Mouse (Mus musculus) retina, adult 2 months (tissue): ENCODE data around the gene Dclk2.

Experiments used
- DNase-seq: peaks from one replicate; pipeline ENCODE4 v3.0.0-alpha.2; 2012; ENCODE audit warnings: low read depth, low spot score

The Dclk2 gene

DNA sequence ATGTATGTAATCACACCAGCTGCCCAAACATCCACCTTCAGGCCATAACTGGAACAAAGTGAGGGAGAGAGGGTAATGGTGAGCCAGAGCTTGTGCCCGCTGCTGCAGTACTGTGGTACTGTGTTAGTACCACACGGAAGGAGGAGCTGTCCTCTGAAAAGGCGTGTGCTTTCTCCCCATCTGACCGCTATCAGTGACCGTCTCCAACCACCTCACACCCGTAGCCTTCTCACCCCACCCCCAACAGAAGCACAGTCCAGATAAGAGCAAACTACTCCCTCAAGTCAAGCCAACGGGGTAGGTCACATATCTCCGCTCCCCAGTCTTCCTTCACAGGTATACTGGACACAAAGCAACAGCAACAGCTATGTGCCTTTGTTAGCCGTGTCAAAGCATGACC lies 121.6 kb downstream of the Dclk2 start:
- DNase-seq: no peak

DNA sequence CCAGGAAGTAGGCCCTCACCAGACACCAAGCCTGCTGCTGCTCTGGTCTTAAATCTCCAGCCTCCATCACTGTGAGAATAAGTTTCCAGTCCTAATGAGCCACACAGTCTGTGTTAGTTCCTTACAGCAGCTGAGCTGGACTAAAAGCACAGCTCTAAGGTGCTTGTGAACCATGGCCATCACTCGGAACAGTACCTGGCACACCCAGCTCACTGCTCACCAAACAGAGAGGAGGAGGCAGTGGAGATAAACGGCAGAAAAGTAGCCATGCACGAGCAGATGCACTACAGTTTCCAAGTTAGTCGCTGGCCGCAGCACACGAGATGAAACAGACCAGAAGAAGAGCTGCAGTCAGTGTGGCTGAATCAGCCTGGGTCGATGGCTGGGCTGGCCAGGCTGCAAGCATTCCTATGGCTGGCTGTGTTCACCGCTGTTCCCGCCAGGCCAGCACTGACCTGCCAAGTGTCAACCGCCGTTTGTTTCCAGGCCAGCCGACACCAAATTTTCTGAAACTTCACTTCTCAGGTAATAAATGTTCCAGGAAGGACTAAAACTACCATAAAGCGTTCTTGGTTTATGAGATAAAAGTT lies 122.7 kb downstream of the Dclk2 start:
- DNase-seq: no peak

DNA sequence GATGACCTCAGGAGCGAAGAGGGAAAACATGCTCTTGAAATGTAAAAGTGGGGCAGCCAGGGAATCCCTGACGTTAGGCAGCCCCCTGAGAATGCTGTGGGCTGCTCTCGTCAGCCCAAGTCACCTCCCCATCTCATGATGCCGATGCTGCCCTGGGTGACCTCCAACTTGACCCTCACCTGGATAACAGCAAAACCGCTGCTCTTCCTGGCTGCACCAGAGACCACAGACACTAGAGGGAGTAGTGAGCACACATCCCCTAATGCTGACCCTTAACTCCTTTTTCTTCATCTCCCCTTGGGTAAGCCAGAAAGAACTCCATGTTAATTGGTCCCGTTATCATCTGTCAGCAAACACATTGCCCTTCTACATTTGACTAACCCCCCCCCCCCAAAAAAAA lies 123.9 kb downstream of the Dclk2 start:
- no peak for DNase-seq

DNA sequence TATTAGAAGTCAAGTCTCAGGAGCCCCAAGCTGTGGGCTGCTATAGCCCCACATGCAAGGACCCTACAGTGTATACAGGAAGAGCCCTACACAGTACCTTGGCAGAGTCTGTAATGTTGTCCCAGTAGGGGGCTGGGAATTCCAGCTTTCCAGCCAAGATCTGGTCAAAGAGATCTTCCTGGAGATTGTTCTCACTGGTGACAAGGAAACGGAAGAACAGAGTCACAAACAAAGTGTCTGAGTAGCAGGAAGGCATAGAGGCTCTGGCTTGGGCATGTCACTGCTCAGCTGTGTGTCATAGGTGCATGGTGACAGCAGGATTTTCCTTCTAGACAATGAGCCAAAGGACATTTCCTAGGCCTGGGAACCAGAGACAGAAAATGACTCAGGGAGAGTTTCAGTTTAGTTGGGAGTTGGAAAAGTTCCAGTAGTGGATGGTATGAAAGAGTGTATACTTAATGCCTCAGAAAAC lies 126.9 kb downstream of the Dclk2 start:
- DNase-seq: no peak

DNA sequence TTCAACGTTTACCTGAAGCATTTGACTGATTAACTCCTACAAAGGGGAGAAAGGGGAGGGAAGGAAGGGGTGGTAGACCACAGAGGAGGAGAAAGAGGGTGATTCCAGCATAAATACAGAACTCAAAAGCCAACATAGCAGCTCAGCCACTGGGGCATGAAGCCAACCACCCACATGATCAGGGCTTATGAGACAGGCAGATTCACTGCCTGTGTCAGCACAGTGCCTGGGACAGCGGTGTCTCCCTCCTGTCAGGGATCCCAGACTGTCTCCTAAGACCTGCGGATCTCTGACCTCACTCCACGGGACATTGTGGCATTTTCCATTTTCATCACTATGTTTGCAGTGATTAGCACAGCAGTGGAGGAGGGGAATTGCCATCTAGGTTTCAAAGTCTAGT lies 127.4 kb downstream of the Dclk2 start:
- no peak for DNase-seq

DNA sequence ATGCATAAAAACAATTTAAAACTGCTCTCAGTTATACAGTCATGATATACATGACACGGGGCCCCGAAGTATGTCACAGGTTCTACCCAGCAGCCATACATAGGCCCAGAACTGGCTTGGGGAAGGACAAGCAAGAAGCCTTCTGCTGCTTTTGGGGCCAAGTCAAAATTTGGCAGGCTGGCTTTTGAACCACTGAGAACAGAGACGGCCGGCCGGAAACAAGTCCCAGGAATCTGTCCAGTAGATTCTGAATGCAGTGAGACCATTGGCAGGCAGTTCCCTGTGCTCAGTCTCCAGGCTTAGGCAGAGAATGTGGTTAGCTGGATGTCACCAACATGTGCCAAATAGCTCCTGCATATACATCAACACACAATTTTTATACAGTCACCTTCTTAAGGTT lies 130.9 kb downstream of the Dclk2 start:
- DNase-seq: no peak

DNA sequence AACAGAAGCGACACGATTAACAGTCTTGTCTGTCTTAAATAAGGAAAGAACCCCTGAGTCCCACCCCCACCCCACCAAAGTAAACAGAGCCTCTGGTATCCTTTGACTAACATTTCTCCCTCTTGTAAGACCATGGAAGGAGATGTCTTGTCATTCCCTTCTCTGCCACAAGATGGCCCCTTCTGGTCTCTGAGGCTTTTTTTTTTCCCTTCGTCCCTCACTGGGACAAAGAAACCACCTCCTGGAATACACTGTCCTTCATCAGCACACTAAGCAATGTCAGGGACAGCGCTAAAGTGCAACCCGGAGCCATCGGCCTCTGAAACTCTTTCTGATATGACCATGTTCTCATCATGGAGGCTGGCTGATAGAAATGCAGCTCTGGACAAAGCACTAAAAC lies 131.9 kb downstream of the Dclk2 start:
- peak; percentile 40 for DNase-seq

DNA sequence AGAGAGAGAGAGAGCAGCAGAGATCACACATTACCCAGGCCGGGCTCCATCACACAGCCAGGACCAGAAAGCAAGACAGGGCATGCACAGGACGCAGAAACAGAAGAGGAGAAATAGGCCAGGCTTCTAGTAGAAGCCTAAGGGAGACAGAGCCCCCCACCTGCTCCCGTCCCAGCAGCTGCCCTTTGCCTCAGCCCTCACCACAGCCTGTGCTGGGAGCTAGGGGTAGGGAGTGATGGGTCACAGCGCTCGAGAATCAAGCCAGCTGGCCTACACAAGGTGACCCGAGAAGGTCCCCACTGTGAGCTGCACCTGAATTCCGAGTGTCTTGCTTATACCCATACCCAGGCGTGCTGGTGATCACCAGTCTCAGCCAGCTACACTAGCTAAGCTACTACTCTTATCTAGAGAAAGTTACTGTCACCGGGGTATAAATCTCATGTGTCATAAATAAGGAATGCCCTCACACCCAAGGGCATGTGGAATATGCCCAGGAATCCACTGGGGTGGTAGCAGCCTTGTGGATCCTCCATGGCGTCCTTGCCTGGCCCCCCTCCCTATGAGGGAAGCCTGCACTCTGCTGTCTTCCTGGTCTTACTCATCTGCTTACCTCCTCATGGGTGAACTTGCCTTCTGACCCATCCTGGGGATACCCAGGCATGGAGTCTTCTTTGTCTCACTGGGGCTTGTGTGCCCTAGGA lies 133.1 kb downstream of the Dclk2 start:
- DNase-seq: no peak

DNA sequence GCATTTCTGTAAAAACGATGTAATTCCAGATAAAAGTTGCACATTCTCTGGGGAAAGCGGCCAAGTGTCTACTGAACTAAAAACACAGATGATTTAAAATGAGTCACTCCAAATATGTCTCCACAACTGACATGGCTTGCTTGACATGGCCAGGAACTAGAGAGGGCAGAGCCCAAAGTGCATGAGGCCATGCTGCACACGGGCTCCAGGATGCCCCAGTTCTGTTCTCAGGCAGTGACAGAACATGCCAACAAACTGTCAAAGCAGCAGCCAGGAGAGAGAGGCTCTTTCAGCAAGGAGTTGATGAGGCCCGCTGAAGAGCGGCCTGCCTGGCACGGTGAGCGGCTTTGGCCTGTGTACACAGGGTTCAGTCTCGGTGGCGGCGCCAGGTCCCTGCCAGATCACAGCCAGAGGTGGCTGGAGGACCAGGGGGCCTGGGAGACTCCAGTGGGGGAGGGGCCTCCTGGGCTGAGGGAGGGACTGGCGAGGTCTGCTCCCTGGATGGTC lies 133.8 kb downstream of the Dclk2 start:
- no peak for DNase-seq

DNA sequence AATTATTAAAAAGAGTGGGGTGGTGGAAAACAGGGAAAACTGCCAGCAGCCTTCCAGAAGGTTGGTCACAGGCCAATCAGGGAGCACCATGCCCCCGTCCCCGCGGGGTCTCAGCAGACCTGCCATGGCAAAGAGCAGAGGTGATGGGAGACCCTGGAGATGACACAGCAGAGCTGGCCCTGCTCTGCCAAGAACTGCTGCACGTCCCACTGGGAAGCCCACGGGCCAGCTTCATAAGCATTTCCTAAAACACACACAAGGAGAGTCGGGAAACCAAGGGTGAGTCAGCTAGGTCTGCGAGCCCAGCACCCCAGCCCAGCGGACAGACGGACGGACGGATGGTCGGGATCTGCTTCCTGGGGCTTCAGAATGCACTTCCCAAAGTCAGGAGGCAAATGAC lies 134.4 kb downstream of the Dclk2 start:
- DNase-seq: no peak

DNA sequence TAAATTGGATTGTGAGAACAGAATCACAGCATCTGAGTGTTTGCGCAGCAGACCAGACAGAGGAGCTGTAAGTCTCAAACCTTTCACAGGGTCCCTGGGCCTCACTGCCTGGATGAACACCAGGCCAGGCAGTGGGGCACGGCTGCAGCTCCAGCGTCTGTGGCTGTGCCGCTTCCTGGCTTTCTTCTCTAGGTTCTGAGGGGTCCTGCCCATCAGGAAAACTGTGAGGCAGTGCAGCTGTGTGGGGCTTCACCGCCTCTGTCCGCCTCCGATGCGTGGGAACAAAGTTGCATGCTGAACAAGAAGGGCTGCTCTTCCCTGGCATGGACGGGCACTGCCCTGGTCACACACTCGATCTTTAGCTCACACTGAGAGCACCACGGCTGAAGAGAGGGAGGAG lies 135.7 kb downstream of the Dclk2 start:
- no peak for DNase-seq

DNA sequence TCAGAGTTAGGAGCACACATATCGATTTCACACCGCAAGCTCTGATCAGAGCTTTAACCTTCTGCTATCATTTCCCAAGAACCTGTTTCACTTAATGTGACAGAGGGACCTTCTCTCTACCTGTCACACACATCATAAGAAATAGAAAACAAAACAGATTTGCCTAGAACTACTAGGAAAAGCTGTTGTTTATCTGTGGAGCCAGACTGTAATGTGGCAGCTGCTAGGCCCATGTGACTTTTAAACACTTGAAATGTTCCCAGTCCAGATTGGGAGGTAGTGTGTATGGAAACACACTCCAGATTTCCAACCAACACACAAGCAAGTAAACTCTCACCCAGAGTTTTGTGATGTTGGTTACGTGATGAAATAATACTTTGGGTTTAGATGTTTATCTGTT lies 136.6 kb downstream of the Dclk2 start:
- DNase-seq: no peak

DNA sequence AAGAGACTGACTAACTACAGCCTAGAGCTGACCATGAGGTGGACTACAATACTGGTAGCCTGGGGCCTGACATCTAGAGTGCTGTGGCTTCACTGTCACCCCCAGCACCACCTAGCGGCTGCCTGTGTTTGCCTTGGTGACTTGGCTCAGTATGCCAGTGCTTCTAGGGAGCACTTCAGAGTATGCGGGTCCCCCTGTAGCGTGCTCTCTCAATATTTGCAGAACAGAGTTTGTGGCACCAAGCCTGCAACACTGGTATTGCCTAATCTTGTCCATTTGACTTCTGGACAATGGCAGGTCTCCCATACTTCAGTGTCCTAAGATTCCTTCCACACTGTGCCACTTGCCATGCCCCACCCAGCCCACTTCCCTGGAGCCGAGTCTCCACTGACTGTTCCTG lies 140.9 kb downstream of the Dclk2 start:
- no peak for DNase-seq

DNA sequence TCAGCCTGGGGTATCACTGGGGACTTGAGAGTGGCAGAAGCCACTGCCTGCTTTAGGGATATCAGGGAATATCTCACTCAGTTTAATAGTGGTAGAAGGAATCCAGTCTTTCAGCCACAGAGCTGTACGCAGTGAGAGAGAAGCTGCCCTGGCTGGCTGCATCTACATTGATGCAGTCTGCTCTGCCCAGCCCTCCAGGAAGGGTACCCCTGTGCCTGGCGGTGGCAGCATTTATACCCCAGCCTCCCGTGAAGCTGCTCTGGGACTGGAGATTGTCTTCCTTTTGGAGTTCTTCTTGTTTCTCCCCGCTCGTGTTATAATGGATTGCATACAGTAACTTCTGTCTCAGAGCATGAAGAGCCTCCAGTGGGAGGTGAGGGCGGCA lies 145.2 kb downstream of the Dclk2 start:
- DNase-seq: no peak

DNA sequence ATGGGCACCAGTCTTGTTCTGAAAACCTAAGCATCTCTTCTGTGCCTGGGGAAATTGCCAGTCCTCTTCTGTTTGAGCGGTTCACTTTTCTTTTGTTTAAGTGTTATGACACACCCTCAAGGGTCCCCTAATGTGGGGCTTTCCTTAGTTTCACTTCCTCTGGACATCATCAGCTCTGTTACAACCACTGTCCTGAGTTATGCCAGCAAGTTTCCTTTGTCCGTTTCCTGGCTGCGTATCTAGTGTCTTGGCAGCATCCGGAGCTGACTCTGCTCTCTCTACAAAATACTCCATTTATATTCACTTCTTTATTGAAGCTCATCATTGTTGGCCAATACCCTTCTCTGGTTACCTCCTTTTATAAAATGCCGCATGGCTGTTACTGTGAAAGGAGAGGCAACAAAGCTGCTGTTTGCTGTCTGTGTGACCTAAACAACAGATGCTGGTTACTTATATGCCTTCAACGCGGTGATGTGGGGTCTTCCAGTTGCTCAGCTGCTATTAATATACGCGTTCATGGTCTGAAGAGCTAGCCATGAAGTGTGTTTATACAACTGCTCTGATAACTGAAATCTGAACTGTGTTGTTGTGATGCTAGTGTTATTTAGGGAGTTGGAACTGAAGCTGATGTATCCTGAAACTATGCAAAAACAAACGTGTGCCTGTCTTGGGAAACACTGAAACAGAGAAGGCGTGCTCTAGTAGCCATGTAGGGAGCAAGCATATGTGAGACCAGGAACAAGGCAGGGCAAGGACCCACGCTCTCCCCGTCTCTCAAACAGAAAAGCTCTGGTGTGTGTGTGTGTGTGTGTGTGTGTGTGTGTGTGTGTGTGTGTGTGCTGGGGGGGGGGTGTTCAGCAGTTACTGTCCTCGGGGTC lies 145.8 kb downstream of the Dclk2 start:
- DNase-seq: no peak

DNA sequence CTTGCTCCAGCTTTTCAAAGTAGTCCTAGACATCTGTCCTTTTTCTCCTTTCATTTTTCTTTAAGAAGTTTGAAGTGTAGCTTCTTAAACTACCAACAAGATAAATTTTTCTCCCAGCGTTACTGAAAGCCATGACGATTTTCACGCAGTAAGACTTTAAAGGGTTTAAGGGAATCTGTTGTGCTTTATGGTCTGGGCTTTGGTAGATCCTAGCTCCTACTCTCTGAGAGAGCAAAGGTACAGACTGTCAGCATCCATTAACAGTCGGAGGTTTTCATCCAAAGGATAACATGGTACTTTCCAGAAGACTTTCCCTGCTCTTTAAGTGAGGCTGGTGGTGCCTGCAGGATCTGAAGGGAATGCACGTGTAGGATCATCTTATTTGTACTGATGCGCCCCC lies 151.7 kb downstream of the Dclk2 start:
- DNase-seq: no peak

DNA sequence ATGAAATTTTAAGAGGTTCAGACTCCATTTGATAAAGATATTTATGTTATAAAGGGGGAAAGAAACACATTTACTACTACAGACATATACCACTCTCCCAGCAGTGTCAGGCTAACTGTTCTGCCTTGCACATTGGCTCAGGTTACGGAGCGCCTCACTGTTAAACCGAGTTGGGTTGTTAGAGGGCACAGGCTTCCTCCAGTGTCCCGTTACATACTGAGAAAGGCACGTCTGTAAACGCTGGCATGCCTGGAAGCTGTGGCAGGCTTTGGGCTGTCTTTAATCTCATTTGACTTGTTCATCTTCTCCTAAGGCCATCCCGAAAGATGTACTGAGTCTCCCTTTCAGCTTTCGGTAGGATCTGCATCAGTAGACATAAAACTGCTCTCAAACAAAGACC lies 152.1 kb downstream of the Dclk2 start:
- no peak for DNase-seq

DNA sequence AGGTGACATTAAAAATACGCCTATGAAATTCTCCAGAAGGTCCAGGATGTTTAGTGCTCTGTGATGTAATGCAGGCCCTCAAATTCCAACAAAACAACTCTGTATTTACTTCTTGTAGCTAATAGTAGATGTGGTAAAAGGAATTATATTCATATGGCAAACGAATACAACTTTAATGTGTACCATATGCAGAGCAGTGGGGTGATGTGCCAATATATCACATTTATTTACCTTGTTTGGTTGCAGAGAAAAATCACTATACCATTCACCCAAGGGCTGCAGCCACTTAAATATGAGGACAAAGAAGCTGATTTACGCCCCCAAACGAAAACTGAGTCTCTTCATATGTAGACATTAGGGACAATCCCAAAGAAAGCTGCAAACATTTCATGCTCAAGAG lies 158.2 kb downstream of the Dclk2 start:
- no peak for DNase-seq

DNA sequence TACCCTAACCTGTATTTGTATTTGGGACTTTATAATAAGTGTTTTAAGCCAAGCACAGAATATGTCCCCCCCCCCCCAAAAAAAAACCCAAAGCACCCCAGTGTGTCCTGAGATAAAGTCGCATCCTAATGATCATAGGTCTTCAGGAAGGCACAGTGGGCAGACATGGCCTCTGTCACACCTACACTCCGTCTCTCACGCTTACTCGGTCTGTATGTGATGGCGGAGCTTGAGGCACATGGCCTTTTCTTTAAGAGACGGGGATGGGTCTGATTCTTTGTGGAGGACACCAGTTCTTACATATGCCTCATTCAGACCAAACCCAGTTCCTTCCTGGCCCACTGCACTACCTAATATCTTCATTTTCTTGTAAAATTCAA lies 158.6 kb downstream of the Dclk2 start:
- no peak for DNase-seq

DNA sequence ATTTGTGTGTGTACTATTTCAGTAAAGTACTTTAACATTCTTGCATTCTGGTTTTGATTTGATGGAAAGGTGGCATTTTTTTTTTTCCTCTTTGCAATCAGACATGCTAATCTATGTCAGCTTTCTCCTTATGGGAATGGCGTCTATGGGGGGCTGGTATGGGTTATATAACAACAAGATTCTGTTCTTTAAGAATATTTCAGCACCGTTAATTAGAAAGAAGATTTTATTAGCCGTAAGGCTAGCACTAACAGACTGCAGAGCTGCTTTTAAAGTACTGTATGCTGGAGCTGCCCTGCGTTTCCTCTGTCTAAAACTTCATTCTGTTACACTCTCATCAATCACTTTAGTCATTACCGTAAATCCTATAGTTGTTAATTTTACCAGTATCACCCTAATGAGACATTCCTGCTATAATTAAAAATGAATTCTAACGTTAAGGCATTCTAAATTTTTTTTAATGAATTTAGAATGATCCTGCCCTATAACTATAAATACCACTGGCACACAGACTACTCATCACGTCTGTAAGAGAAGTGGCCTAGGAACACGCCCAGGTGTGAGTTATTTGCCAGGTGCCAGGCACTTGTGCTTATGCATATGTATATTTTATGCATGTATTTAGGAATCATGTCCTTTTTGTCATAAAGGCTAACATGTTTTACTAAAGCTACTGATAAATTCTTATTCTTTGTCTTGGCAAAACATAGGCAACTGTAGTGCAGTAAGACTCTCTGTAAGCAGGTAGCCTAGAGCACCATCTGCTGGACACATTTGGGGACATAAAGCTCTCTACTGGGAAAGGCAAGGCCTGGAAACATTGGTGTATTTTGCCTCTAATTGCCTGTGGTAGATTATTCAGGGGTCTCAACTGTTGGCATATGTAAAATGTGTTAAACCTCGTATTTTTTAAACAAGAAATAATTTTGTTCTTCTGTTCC lies 159.3 kb downstream of the Dclk2 start:
- DNase-seq: peak; percentile 47

DNA sequence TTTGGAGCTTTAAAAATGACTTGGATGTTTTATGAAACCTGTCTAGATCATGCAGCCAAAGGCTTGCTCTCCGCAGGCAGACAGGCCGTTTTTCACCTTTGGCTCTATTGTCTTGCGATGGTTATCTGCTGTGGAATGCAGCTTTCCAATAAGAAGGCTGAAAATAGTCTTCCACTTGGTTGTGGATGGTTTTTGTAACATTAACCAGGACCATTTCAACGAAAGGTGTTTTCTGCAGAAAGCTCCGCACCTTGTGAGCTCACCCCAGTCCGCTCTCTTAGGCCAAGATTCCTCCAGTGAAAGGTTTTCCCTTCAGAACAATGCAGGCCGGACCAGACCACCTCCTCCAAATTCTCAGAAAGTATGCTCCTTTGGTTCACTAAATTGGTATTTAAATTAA lies 160.2 kb downstream of the Dclk2 start:
- DNase-seq: no peak

DNA sequence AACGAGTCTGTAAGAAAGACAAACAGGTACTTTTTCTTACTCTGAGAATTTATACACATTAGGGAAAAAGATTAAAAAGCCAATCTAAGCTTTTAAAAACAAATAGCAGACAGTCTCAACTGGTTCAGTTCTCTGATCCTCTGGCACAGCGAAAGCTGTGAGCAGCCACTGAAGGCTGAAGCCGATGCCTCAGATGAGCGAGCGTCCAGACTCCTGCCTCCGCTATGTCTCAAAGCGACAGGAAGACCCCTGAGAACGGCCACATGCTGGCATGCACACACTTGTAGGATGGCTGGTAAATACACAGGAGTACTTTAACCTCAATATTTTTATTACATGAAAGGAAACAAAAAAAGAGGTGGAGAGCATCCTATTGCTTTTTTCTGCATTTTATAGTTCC lies 160.8 kb downstream of the Dclk2 start:
- DNase-seq: no peak
